Mouse (Mus musculus): ENCODE data around the gene Bcr. TPM values are rescaled to one million over a fixed set of nuclear protein-coding genes. Genes with fewer than 3 reads are reported as not detected.

The Bcr gene
- total RNA-seq, 2 experiments from 2014 or later: 116 to 124 TPM

- H3K4me3 ChIP-seq: no peak overlapping the region
- peak; percentile 70 to 73 for DNase-seq (ENCODE audit: low spot score in 2 of 2)
- TF ChIP-seq CTCF (conservative IDR thresholded peaks at IDR 0.05): no peak
- H3K27ac ChIP-seq: peak overlapping the region; percentile 63
Measured at GRCm38 (mm10) chr10:75085330-75085729, 24.9 kb downstream of the Bcr start.

GRCm38 (mm10) chr10:75088471-75088870 is 28.1 kb downstream of the Bcr start:
- H3K4me3 ChIP-seq: no peak overlapping the region
- DNase-seq (ENCODE audit: low spot score in 2 of 2): no peak
- no peak for TF ChIP-seq CTCF (conservative IDR thresholded peaks at IDR 0.05)
- H3K27ac ChIP-seq: no peak overlapping the region

GRCm38 (mm10) chr10:75091478-75092152 is 31.2 kb downstream of the Bcr start:
- no peak for DNase-seq (ENCODE audit: low spot score in 2 of 2)
- Histone ChIP-seq H3K27ac (peak overlapping the region; percentile 36; the same call in 1 of the 2 replicates), H3K4me3 (no peak overlapping the region)
- TF ChIP-seq CTCF (conservative IDR thresholded peaks at IDR 0.05): no peak

GRCm38 (mm10) chr10:75093252-75093987 is 33.0 kb downstream of the Bcr start:
- peak overlapping the region; percentile 83; the same call in 1 of the 2 replicates for H3K27ac ChIP-seq
- no peak for DNase-seq (ENCODE audit: low spot score in 2 of 2)
- H3K4me3 ChIP-seq: no peak overlapping the region
- no peak for TF ChIP-seq CTCF (conservative IDR thresholded peaks at IDR 0.05)

GRCm38 (mm10) chr10:75094338-75094737 is 33.9 kb downstream of the Bcr start:
- no peak overlapping the region for H3K4me3 ChIP-seq
- H3K27ac ChIP-seq: peak overlapping the region; percentile 83
- no peak for TF ChIP-seq CTCF (conservative IDR thresholded peaks at IDR 0.05)
- DNase-seq (ENCODE audit: low spot score in 2 of 2): no peak

GRCm38 (mm10) chr10:75095216-75095615 is 34.8 kb downstream of the Bcr start:
- no peak overlapping the region for H3K4me3 ChIP-seq
- peak in 1 of 2 experiments; percentile 42 for DNase-seq (ENCODE audit: low spot score in 2 of 2)
- H3K27ac ChIP-seq: peak overlapping the region; percentile 83
- TF ChIP-seq CTCF (conservative IDR thresholded peaks at IDR 0.05): no peak

GRCm38 (mm10) chr10:75098446-75099183 is 38.2 kb downstream of the Bcr start:
- Histone ChIP-seq H3K27ac (peak overlapping the region; percentile 74), H3K4me3 (no peak overlapping the region)
- no peak for DNase-seq (ENCODE audit: low spot score in 2 of 2)
- no peak for TF ChIP-seq CTCF (conservative IDR thresholded peaks at IDR 0.05)

GRCm38 (mm10) chr10:75100298-75100697 is 39.9 kb downstream of the Bcr start:
- H3K27ac ChIP-seq: peak overlapping the region; percentile 90
- DNase-seq (ENCODE audit: low spot score in 2 of 2): peak; percentile 59 to 80

GRCm38 (mm10) chr10:75103502-75103901 is 43.1 kb downstream of the Bcr start:
- no peak for TF ChIP-seq CTCF (conservative IDR thresholded peaks at IDR 0.05)
- no peak overlapping the region for H3K4me3 ChIP-seq
- no peak for DNase-seq (ENCODE audit: low spot score in 2 of 2)

More at GRCm38 (mm10) chr10:75100298-75100697, 39.9 kb downstream of the Bcr start:
- no peak for TF ChIP-seq CTCF (conservative IDR thresholded peaks at IDR 0.05)
- no peak overlapping the region; the same call in 1 of the 2 replicates for H3K4me3 ChIP-seq

GRCm38 (mm10) chr10:75104191-75105098 is 44.1 kb downstream of the Bcr start:
- Histone ChIP-seq H3K4me3 (no peak overlapping the region), H3K27ac (peak overlapping the region; percentile 77)
- DNase-seq (ENCODE audit: low spot score in 2 of 2): peak in 1 of 2 experiments; percentile 51
- no peak for TF ChIP-seq CTCF (conservative IDR thresholded peaks at IDR 0.05)

More at GRCm38 (mm10) chr10:75103502-75103901, 43.1 kb downstream of the Bcr start:
- H3K27ac ChIP-seq: peak overlapping the region; percentile 77

- H3K4me3 ChIP-seq: no peak overlapping the region
- TF ChIP-seq CTCF (conservative IDR thresholded peaks at IDR 0.05): no peak
- DNase-seq (ENCODE audit: low spot score in 2 of 2): no peak
- peak overlapping the region; percentile 77; the same call in 1 of the 2 replicates for H3K27ac ChIP-seq
Measured at GRCm38 (mm10) chr10:75105099-75105461, 44.7 kb downstream of the Bcr start.

GRCm38 (mm10) chr10:75105687-75106086 is 45.3 kb downstream of the Bcr start:
- Histone ChIP-seq H3K4me3 (no peak overlapping the region), H3K27ac (peak overlapping the region; percentile 80; the same call in 1 of the 2 replicates)
- no peak for TF ChIP-seq CTCF (conservative IDR thresholded peaks at IDR 0.05)
- DNase-seq (ENCODE audit: low spot score in 2 of 2): no peak
